Mouse (Mus musculus) limb, embryonic 14.5 days (tissue): ENCODE data around the gene Serpina6. TPM values are rescaled to one million over a fixed set of nuclear protein-coding genes. Genes with fewer than 3 reads are reported as not detected.

ENCODE experiments used
- ATAC-seq: fragments of 200-750 bp; cut with Nextera tagmentation; 2 replicates; pipeline ENCODE4 v1.8.0; 2017; ENCODE audit warnings: low read depth, moderate number of reproducible peaks, moderate TSS enrichment; ENCODE audit not compliant: low FRiP score
- DNase-seq: peaks from one replicate; pipeline ENCODE4 v3.0.0-alpha.2; 2015; ENCODE audit warnings: low spot score
- H3K27ac ChIP-seq: fragments of 300-500 bp; sonication (generic); replicated peaks from 2 replicates; pipeline ENCODE4 v1.5.1; 2014; ENCODE audit warnings: low read depth, mild to moderate bottlenecking, low read length, moderate library complexity, mixed read lengths
- H3K27me3 ChIP-seq: fragments of 300-500 bp; sonication (generic); 2 replicates; pipeline ENCODE4 v1.6.1; 2014; ENCODE audit warnings: low read length, mixed read lengths; ENCODE audit not compliant: control insufficient read depth, insufficient read depth
- H3K36me3 ChIP-seq: fragments of 300-500 bp; sonication (generic); 2 replicates; pipeline ENCODE4 v1.6.1; 2014; ENCODE audit warnings: mild to moderate bottlenecking, low read length, moderate library complexity, mixed read lengths; ENCODE audit not compliant: control insufficient read depth, insufficient read depth
- H3K4me1 ChIP-seq: fragments of 300-500 bp; sonication (generic); 2 replicates; pipeline ENCODE4 v1.6.1; 2014; ENCODE audit warnings: antibody characterized with exemption, low read length, mixed read lengths; ENCODE audit not compliant: control insufficient read depth, insufficient read depth
- H3K4me2 ChIP-seq: fragments of 300-500 bp; sonication (generic); replicated peaks from 2 replicates; pipeline ENCODE4 v1.6.1; 2014; ENCODE audit warnings: low read depth, mild to moderate bottlenecking, low read length, moderate library complexity; ENCODE audit not compliant: severe bottlenecking
- H3K4me3 ChIP-seq: fragments of 300-500 bp; sonication (generic); replicated peaks from 2 replicates; pipeline ENCODE4 v1.5.1; 2014; ENCODE audit warnings: low read length
- H3K9ac ChIP-seq: fragments of 300-500 bp; sonication (generic); 2 replicates; pipeline ENCODE4 v1.6.1; 2014; ENCODE audit warnings: mild to moderate bottlenecking, low read depth, low read length, moderate library complexity; ENCODE audit not compliant: severe bottlenecking
- H3K9me3 ChIP-seq: fragments of 300-500 bp; sonication (generic); 2 replicates; pipeline ENCODE4 v1.6.1; 2016; ENCODE audit warnings: low read length; ENCODE audit not compliant: control insufficient read depth
- POLR2A ChIP-seq: fragments of 200-500 bp; IDR thresholded peaks from 2 replicates; pipeline ENCODE4 v1.8.0; 2012; ENCODE audit warnings: inconsistent platforms, mild to moderate bottlenecking, moderate library complexity, borderline replicate concordance; ENCODE audit not compliant: insufficient read depth, insufficient read length; ENCODE audit errors: extremely low read depth
- whole genome bisulfite sequencing: fragments of 180-500 bp; shearing (Covaris S2); extraction: QIAGEN DNeasy Blood & Tissue Kit; methylation state at CpG from one replicate; pipeline ENCODE4 v1.1.7; 2014; 5-methylcytosine and 5-hydroxymethylcytosine counted together
- polyA plus RNA-seq, 2 experiments: library from polyadenylated mRNA; depleted of rRNA in 1 of 2; stranded (reverse) in 1 of 2; unstranded in 1 of 2; fragments of >200 nt; fragmentation: Nextera tagmentation in 1 of 2; extraction: Ambion mirVana in 1 of 2; gene quantifications; 2 replicates each; pipeline versions ENCODE4 v1.2.1 to v1.2.3; 2012 to 2014

The Serpina6 gene
- 0.04 and 0.34 TPM in 2 replicates for polyA plus RNA-seq (2012; rRNA removed)
- polyA plus RNA-seq (2014; fragmentation: Nextera tagmentation; extraction: Ambion mirVana), result not detected in 2 replicates

GRCm38 (mm10) chr12:103656848-103657626 is at the start of gene Serpina6:
Serpina6 (minus strand) TSS chr12:103657212.
- TF ChIP-seq POLR2A, result no peak
- Histone ChIP-seq H3K9ac (no peak within 1 kb of the TSS), H3K9me3 (no peaks in the 10 kb centered on the region), H3K4me3 (no peak within 1 kb of the TSS), H3K4me1 (no peaks in the 10 kb centered on the region), H3K4me2 (no peak within 1 kb of the TSS), H3K36me3 (no peaks in the 10 kb centered on the region), H3K27ac (no peak within 1 kb of the TSS), H3K27me3 (no peaks in the 10 kb centered on the region)
- WGBS, result 74% methylated on average over 9 of the region's 9 CpGs
- ATAC-seq (no peak), DNase-seq (no peak)

- WGBS, result 74% methylated on average over 4 of the region's 4 CpGs
- H3K4me2 ChIP-seq, result no peak overlapping the region
- no peak for ATAC-seq
Measured at GRCm38 (mm10) chr12:103706113-103706512, 49.1 kb upstream of the Serpina6 start.

GRCm38 (mm10) chr12:103705547-103705946 is 48.5 kb upstream of the Serpina6 start:
- no peaks in the 10 kb centered on the region for H3K27me3 ChIP-seq
- H3K9ac ChIP-seq, result no peak overlapping the region
- DNase-seq (no peak), ATAC-seq (no peak)
- WGBS, result 70% methylated on average over 2 of the region's 2 CpGs
- H3K4me3 ChIP-seq, result no peak overlapping the region
- no peak overlapping the region for H3K27ac ChIP-seq
- no peaks in the 10 kb centered on the region for H3K36me3 ChIP-seq
- no peak overlapping the region for H3K4me2 ChIP-seq
- no peaks in the 10 kb centered on the region for H3K9me3 ChIP-seq
- no peak for TF ChIP-seq POLR2A
- H3K4me1 ChIP-seq, result no peaks in the 10 kb centered on the region

More at GRCm38 (mm10) chr12:103706113-103706512, 49.1 kb upstream of the Serpina6 start:
- Histone ChIP-seq H3K4me1 (no peaks in the 10 kb centered on the region), H3K4me3 (no peak overlapping the region), H3K9me3 (no peaks in the 10 kb centered on the region), H3K27ac (no peak overlapping the region), H3K9ac (no peak overlapping the region), H3K36me3 (no peaks in the 10 kb centered on the region), H3K27me3 (no peaks in the 10 kb centered on the region)
- DNase-seq, result no peak
- no peak for TF ChIP-seq POLR2A

- Histone ChIP-seq H3K27ac (no peak overlapping the region), H3K4me3 (no peak overlapping the region), H3K4me1 (no peaks in the 10 kb centered on the region), H3K36me3 (no peaks in the 10 kb centered on the region), H3K9ac (no peak overlapping the region), H3K9me3 (no peaks in the 10 kb centered on the region), H3K27me3 (no peaks in the 10 kb centered on the region), H3K4me2 (no peak overlapping the region)
- TF ChIP-seq POLR2A, result no peak
- ATAC-seq (no peak), DNase-seq (no peak)
- 80% methylated on average over 4 of the region's 4 CpGs for WGBS
Measured at GRCm38 (mm10) chr12:103700144-103700750, 43.2 kb upstream of the Serpina6 start.

GRCm38 (mm10) chr12:103695429-103695828 is 38.4 kb upstream of the Serpina6 start, which contains the start of gene Serpina1f:
Serpina1f (minus strand) TSS chr12:103695529.
- no peak for TF ChIP-seq POLR2A
- H3K4me1 ChIP-seq, result no peaks in the 10 kb centered on the region
- H3K4me2 ChIP-seq, result no peak within 1 kb of the TSS
- no peaks in the 10 kb centered on the region for H3K9me3 ChIP-seq
- no peaks in the 10 kb centered on the region for H3K27me3 ChIP-seq
- DNase-seq (no peak), ATAC-seq (no peak)
- no peak within 1 kb of the TSS for H3K4me3 ChIP-seq
- no peak within 1 kb of the TSS for H3K27ac ChIP-seq
- WGBS, result 83% methylated on average over 8 of the region's 8 CpGs
- H3K9ac ChIP-seq, result no peak within 1 kb of the TSS
- no peaks in the 10 kb centered on the region for H3K36me3 ChIP-seq
